Mouse (Mus musculus) midbrain, postnatal 0 days (tissue): ENCODE results near the gene Ccdc42. TPM values are rescaled to one million over a fixed set of nuclear protein-coding genes. Genes with fewer than 3 reads are reported as not detected.

ENCODE experiments used
- ATAC-seq: fragments of 200-750 bp; cut with Nextera tagmentation; 2 replicates; pipeline ENCODE4 v1.8.0; 2017; ENCODE audit warnings: moderate number of reproducible peaks, mild to moderate bottlenecking, moderate TSS enrichment, moderate library complexity; ENCODE audit not compliant: low FRiP score
- DNase-seq: peaks from one replicate; pipeline ENCODE4 v3.0.0-alpha.2; 2015; ENCODE audit warnings: low spot score
- H3K27ac ChIP-seq: fragments of 300-500 bp; sonication (generic); 2 replicates; pipeline ENCODE4 v1.5.1; 2014; ENCODE audit warnings: low read depth, mild to moderate bottlenecking, low read length, mixed read lengths
- H3K27me3 ChIP-seq: fragments of 300-500 bp; sonication (generic); 2 replicates; pipeline ENCODE4 v1.6.1; 2014; ENCODE audit warnings: low read length, control low read depth, mixed read lengths; ENCODE audit not compliant: insufficient read depth
- H3K36me3 ChIP-seq: fragments of 300-500 bp; sonication (generic); 2 replicates; pipeline ENCODE4 v1.6.1; 2014; ENCODE audit warnings: low read length, control low read depth, mixed read lengths; ENCODE audit not compliant: insufficient read depth
- H3K4me1 ChIP-seq: fragments of 300-500 bp; sonication (generic); 2 replicates; pipeline ENCODE4 v1.6.1; 2014; ENCODE audit warnings: mild to moderate bottlenecking, control low read depth, antibody characterized with exemption, low read length, mixed read lengths; ENCODE audit not compliant: insufficient read depth
- H3K4me2 ChIP-seq: fragments of 300-500 bp; sonication (generic); 2 replicates; pipeline ENCODE4 v1.6.1; 2014; ENCODE audit warnings: low read depth, mild to moderate bottlenecking, low read length, mixed read lengths; ENCODE audit not compliant: poor library complexity, severe bottlenecking
- H3K4me3 ChIP-seq: fragments of 300-500 bp; sonication (generic); 2 replicates; pipeline ENCODE4 v1.5.1; 2014; ENCODE audit warnings: low read depth, mild to moderate bottlenecking, low read length, moderate library complexity
- H3K9ac ChIP-seq: fragments of 300-500 bp; sonication (generic); replicated peaks from 2 replicates; pipeline ENCODE4 v1.6.1; 2014; ENCODE audit warnings: mild to moderate bottlenecking, low read length, moderate library complexity, mixed read lengths; ENCODE audit not compliant: poor library complexity, severe bottlenecking
- H3K9me3 ChIP-seq: fragments of 300-500 bp; sonication (generic); 2 replicates; pipeline ENCODE4 v1.6.1; 2016; ENCODE audit warnings: low read length, control low read depth
- CTCF ChIP-seq: IDR thresholded peaks from 2 replicates; pipeline ENCODE4 v1.5.1; 2016; ENCODE audit warnings: antibody characterized with exemption, mild to moderate bottlenecking
- WGBS: fragments of 180-500 bp; shearing (Covaris S2); extraction: QIAGEN DNeasy Blood & Tissue Kit; methylation state at CpG from one replicate; pipeline ENCODE4 v1.1.7; 2014; 5-methylcytosine and 5-hydroxymethylcytosine counted together
- polyA plus RNA-seq: library from polyadenylated mRNA; unstranded; fragments of >200 nt; fragmentation: Nextera tagmentation; extraction: Ambion mirVana; gene quantifications from 2 replicates; pipeline ENCODE4 v1.2.1, GENCODE M21; 2015
- total RNA-seq: library from RNA; depleted of rRNA; stranded (reverse); fragments of >200 nt; gene quantifications from 2 replicates; pipeline ENCODE4 v1.2.3, GENCODE M21; 2014; rRNA removed

The Ccdc42 gene
- total and polyA plus RNA-seq, 2 experiments from 2014 or later = 0.33 to 0.51 TPM

DNA sequence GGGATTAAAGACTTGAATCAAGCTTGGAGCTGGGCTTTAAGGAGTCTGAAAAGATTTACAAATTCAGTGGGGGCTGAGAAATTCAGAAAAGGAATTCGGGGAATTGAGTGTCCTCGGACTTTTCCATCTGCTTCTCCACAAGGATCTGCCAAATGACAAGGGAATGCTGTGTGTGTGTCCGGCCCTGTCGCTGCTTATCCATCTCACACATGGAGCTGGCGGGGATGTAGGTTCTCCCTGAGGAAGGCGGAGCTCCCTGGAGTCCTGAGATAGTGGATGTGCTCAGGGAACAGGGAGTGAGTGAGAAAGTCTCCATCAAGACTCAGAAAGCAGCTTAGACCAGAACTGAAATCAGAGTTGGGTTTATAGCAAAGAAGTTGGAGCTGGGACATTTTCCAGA lies 58.0 kb downstream of the Ccdc42 start:
- Histone ChIP-seq H3K27me3 (no peaks in the 10 kb centered on the region), H3K4me1 (no peaks in the 10 kb centered on the region), H3K36me3 (no peaks in the 10 kb centered on the region), H3K27ac (no peak overlapping the region), H3K4me3 (no peak overlapping the region), H3K9ac (no peak overlapping the region), H3K4me2 (no peak overlapping the region), H3K9me3 (no peaks in the 10 kb centered on the region)
- TF ChIP-seq CTCF = no peak
- DNase-seq (no peak), ATAC-seq (no peak)
- WGBS = 49% methylated on average over 6 of the region's 6 CpGs

Other genes with a start within 250 kb of the Ccdc42 start
- 66.4 and 69.1 TPM in 2 replicates for gene Ntn1, start 186.2 kb upstream of the Ccdc42 start, total RNA-seq
- 9.6 and 9.7 TPM in 2 replicates for gene Ntn1, start 186.2 kb upstream of the Ccdc42 start, polyA plus RNA-seq
- gene Pik3r5, start 154.9 kb upstream of the Ccdc42 start, total RNA-seq = 1.0 and 1.4 TPM in 2 replicates
- gene Pik3r5, start 154.9 kb upstream of the Ccdc42 start, polyA plus RNA-seq = 0.23 and 0.52 TPM in 2 replicates
- 1.8 and 2.2 TPM in 2 replicates for gene Pik3r6, start 84.0 kb upstream of the Ccdc42 start, total RNA-seq
- 1.2 and 1.5 TPM in 2 replicates for gene Pik3r6, start 84.0 kb upstream of the Ccdc42 start, polyA plus RNA-seq
- 0.11 and 0.33 TPM in 2 replicates for gene Mfsd6l, start 30.8 kb upstream of the Ccdc42 start, total RNA-seq
- gene Mfsd6l, start 30.8 kb upstream of the Ccdc42 start, polyA plus RNA-seq = 0.19 TPM in 1 of 2 replicates, not detected in the other
- 212 and 217 TPM in 2 replicates for gene Myh10, start 104.5 kb downstream of the Ccdc42 start, total RNA-seq
- 64.8 and 68.0 TPM in 2 replicates for gene Myh10, start 104.5 kb downstream of the Ccdc42 start, polyA plus RNA-seq